Mouse (Mus musculus): Measurements from ENCODE around the gene Pde10a.

Gene Pde10a

DNA sequence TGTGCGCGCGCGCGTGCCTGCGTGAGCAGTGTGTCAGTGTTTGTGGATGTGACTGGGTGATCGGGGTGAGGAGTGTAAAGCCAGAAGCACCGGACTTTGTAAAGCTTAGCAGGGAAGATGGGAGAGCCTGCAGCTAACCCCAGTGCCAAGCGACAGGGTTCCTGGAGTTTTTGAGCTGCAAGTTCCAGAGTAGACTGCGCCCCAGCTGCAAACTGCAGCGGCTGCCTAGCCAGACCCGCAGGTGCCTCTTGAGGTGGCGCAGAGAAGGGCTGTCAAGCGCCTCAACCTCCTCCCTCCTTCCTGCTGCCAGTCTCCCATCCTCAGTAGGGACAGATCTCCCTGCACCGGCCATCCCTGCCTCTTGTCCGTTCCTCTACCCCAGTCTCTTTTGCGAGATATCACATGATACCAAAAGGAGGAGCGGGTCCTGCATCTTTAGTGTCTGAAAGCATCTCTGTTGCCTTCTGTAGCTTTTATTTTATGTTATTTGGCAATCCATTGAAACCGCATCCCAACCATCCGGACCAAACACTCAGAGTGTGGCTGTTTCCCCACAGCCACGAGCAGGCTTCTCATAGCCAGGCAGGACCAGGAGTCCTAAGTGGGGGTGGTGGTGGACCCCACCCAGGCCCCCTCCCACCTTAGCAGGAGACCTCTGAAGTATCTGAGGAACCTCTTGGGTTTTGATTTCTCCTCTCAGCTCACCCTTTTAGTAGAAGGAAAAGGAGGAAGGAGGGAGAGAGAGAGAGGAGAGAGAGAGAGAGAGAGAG is 984 bp downstream of the Pde10a start:
- no peak for DNase-seq (ENCODE audit: low read depth, low spot score)

DNA sequence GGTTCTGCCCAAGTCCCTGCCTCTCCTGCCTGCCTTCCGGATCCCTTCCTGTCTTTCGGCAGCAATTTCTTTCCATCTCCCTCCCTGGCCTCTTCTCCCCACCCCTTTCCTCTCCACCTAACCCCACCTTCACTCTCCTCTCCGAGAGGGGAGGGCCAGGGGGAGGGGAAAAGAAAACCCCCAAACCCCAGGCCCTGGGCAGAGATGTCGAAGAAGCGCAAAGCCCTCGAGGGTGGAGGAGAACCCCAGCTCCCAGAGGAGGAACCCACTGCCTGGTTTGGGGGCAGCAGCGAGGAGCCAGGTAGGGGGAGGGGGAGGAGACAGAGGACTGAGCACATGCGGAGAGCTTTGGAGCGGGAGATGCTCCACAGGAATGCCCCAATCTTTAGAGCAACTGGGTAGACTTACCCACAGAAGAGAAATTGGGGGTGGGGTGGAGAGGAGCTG is 1.7 kb downstream of the Pde10a start:
- DNase-seq (ENCODE audit: low read depth, low spot score) = no peak

DNA sequence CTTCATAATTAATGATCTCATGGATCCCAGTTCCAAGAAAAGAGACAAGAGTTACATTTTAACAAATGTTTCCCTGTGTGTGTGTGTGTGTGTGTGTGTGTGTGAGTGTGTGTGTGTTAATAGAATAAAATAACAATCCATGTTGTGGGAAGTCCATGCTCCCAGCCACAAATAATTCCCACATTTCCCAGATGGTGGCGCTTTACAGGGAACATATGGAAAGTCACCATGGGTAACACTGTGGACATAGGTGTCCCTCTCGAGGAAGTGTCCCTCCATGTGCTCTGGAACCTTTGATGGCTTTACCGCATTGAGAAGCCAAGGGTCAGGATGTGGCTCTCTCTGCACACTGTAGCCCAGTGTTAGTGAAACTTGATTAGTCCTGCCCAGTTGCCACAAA is 3.5 kb downstream of the Pde10a start:
- DNase-seq (ENCODE audit: low read depth, low spot score) = no peak

DNA sequence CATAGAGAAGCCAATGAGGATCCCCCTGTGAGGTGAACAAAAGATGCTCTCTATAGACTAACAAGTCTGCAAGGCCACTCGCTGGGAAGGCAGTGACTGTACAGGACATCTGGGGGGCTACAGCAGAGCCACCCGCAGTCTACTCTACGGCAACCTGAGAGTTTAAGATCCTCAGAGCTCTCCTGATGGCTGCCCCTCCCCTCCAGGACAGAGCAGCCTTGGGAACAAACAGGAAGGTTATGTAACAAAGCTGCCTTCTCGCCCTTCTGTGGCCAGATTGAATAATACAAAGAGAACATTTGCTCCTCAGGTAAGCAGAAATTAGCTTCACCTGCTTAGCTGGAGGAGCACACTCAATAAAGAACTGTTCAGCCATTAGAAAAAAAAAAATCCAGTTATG is 7.4 kb downstream of the Pde10a start:
- no peak for DNase-seq (ENCODE audit: low read depth, low spot score)

DNA sequence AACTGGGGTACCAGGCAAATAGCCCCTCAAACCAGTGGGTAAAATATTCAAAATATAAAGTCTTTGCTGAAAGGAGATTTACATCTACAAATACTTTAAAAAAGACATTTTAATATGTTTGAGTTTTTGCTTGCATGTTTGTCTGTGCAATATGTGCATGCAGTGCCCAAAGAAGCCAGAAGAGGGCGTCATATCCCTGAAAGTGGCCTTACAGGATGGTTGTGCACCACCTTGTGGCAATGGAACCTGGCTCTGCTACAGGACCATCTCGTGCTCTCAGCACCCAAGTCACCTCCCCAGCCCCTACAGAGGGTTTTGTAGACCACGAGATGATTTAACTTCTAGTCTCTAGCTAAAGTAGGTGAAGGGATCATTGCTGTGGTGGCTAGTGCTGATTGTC is 8.7 kb downstream of the Pde10a start:
- DNase-seq (ENCODE audit: low read depth, low spot score) = no peak

DNA sequence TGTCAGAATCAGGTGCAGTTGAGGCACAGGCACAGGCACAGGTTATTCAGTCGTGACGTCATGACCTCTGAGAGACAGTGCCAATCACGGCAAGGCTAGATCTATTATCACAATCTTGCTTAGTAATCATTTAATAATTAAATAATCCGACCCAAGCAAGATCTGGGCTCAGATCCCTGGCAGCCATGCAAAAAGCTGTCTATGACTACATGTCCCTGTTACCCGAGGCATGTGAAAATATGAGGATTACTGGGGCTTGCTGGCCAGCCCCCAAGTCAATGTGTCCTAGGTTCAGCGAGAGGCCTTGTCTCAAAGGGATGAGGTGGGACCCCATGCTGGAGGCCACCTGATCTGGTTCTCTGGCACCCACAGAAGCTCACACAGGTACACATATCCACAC is 11.3 kb downstream of the Pde10a start:
- DNase-seq (ENCODE audit: low read depth, low spot score) = no peak

DNA sequence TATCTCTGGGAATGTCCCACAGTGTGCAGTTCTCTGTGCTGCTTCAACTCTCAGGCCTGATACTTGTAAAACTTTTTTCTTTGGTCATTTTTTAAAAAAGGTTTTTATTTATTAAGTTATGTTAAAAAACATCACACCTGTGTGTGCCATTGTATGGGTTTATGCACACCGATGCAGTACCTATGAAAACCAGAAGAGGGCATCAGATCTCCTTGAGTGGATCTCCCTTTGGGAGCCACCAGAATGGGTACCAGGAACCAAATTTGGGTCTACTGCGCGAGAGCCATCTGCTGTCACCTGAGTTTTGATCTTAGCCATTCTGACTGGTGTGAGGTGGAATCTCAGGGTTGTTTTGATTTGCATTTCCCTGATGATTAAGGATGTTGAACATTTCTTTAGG is 12.9 kb downstream of the Pde10a start:
- DNase-seq (ENCODE audit: low read depth, low spot score) = no peak

DNA sequence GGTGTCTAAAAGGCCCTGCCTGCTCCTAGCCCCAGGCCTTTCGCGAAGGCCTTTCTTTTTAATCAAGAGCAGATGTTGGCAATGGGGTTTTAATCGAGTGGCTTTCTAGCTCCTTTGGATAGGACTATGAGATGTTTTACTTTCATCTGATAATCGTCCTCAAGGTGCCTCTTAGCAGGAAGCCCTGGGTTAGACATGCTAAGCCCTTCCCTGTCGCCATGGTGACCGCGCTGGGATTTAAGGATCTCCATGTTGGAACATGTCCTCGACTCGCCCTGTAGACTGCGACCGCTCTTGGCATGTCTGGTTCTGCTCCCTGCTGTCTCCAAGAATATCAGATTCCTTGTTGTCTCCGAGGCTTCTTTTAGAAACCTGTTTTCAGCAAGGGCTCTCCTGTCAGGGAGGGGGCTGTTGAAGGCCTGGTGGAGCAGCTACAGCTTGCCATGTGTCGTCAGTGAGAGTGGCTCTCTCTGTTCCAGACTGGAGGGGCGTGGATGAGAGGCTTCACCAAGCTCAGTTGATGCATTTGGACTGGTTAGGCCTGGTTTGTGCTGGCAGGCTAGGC is 16.9 kb downstream of the Pde10a start:
- DNase-seq (ENCODE audit: low read depth, low spot score) = peak; percentile 16

DNA sequence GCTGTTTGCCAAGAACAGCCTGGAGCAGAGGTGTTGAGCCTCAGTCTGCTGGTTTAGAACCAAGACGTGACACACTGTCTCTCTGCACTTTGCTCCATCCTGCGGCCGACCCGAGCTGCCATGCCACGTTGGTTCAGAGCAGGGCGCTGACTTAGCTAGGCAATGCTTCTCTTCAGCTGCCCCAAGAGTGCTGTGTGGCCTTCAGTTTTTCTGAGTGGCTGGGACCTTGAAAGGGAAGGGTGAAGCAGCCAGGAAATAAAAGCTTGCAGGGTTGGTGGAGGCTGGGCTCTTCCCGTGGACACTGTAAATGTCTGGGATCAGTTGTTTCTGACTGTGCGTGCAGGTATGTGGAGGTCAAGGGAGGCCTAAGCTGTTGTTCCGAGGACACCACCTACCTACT is 21.2 kb downstream of the Pde10a start:
- DNase-seq (ENCODE audit: low read depth, low spot score) = no peak

DNA sequence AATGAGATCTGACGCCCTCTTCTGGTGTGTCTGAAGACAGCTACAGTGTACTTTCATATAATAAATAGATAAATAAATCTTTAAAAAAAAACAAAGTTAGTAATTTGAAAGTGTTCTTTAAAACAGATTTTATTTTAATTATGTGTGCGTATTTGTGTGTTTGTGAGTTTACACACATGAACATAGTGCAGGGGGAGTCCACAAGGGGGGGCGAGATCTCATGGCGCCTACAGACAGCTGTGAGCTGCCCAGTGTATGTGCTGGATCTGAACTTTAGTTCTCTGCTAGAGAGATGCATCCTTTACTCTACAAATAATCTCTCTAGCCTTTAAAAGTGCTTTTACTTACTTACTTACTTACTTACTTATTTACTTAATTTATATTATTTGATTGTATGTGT is 23.6 kb downstream of the Pde10a start:
- DNase-seq (ENCODE audit: low read depth, low spot score) = no peak

DNA sequence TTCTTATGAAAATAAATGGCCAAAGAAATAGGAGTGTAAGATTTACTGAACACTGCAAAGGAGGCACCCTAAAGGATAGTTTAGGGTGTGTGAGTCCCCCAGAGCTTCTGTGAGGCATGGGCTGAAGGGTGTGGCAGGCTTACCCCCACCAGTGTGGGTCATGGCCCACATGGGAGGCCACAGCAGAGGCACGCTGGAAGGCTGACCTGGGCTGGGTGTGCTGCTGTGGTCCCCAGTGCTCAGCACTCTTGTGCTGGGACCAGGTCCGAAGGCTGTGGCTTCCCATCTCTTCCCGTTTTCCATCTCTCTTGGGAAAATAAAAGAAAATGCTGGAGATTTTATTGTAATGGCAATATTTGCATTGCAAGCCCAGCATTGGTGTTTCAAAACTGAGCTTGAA is 26.5 kb downstream of the Pde10a start:
- DNase-seq (ENCODE audit: low read depth, low spot score) = no peak

DNA sequence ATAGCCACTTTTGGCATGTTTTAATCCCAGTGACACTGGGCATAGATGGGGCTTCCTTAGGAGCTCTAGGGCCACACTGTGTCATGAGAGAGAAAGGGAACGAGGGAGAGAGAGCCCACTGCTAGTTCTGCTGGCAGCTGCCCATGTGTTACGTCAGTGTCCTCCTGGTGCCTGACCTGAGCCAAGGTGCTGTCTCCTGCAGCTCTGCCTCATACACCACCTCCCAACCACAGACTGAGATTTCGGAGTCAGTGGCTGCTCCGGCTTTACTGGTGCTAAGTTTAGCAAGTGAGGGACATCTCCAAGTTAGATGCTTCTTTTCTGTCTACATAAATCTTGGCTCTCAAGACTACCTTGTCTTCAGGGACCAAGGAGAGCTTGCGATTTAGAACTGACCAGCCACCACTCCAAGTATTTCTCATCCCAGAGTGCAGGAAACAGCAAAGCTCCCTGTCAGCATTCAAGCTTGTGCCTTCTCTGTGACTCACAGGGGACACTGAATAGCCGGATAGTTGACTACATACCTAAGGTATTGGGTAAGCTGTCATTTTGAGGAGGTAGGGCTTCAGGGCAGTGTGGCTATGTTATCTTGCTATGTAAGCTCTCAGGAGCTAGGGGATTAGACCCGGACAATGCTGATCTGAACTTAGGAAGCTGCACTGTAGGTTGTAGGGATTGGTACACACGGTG is 27.3 kb downstream of the Pde10a start:
- DNase-seq (ENCODE audit: low read depth, low spot score) = no peak

DNA sequence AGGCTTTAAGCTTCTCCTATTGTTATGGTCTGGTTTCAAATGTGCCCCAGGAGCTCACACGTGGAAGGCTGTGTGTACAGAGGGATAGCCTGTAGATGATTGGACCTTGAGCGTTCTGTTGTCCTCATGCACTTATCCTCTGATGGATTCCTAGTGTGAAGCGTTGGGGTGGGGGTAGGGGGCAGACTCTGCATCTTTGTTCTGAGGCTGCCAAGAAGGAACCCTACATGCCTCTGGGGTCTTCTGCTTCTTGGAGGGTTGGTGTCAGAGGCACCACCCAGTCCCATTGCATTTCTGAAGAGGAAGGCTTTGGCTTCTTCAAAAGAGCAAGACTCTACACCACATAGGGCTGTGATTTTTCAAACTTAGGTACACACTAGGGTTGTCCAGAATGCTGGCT is 28.4 kb downstream of the Pde10a start:
- DNase-seq (ENCODE audit: low read depth, low spot score) = no peak

DNA sequence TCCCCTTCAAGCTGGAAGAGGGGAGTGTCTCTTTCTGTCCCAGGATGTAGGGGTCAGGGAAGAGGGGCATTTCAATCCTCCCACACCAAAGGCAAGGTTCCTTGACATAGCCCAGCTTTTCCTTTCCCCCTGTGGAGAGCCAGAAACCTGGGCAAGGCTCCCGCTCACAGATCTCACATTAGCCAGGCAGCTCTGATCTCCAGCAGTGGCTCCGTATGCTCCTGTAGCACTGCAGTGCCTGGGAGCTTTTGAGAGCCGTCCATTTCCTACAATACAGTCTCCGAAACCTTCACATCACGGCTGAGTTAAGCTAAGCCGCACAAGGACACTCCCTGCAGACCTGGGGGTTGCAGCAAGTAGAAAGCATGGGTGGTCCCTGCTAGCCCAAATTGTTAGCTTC is 29.0 kb downstream of the Pde10a start:
- DNase-seq (ENCODE audit: low read depth, low spot score) = no peak

DNA sequence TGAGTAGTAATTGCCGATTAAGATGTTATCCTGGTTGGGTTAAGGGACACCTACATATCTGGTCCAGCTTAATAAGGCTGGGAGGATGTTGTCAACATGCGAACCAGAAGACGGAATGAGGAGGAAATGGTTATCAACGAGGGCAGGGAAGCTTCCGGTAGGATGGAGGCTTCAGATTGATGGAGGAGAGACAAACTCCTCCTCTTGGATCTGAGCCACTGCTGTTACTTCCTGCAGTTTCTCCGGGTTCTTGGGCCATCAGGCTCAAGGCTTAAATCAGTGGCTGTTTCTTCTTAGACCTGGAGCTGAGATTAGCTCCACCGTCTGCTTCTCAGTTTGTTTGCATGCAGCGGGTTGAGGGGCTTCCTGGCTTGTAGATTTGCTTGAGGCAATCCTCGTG is 30.6 kb downstream of the Pde10a start:
- no peak for DNase-seq (ENCODE audit: low read depth, low spot score)

DNA sequence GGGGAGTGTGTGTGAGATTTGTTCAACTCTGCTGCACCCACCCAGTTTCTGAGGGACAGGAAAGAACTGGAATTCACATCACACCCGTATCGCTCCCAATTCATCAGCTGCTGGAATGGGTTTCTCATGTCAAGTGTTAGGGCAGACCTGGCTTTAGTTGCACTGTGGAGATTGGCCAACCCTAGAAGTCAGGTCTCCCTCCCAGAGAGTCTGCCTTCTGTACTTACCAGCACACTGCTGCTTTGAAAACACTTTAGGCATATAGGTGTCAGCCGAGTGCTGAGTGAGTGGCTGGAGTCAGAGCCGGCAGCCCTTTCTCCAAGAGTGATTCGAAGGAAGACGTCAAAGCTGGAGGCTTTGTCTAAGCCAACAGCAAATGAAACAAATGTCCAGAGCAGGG is 31.1 kb downstream of the Pde10a start:
- DNase-seq (ENCODE audit: low read depth, low spot score) = no peak

DNA sequence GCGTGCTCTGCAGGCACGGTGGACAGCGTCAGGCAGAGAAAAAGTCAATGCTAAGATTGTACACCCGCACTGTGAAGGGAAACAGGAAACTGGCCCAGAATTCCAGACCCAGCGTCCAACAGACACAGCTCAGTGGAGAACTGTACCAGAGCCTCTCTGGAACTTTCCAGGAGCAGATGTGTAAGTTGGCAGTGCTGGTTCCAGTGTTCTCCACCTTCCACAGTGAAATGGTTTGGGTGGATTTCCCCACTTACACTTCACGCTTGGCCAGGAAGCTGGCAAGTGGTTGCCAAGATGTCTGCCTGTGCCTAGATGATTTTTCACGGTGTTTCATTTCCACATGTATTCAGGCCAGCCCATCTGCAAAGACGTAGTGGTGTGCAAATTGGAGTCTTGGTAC is 32.8 kb downstream of the Pde10a start:
- DNase-seq (ENCODE audit: low read depth, low spot score) = no peak

DNA sequence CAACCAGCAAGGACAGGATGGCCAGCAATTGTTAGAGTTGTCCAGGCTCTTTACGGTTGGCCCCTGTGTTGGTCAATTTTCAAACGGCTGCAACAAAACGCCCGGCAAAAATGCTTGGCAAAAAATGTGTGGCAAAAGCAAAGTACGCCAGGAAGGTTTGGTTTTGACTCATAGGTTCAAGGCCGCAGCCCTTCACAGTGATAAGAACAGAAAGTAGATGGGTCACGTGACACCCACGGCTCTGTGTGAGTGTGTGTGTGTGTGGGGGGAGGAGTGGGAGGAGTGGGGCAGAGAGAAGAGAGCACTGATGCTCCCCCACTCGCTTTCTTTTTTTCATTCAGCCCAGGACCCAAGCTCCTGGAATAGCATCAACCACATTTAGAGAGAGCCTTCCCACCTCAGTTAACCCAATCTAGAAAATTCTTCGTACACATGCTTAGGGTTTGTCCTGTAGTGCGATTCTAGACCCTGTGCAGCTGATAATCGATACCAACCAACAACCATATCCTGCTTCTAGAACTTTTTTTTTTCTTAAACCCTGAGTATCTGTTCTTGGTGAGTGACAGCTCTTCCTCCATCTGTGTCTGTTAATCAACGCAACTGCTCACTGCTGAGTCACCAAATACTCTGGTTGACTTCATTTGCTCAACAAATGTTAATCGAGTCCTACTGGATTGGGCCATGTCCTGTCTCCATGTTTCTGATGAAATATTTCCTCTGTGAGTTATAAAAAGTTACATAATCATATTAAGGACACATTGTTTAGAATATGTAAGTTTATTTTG is 37.1 kb downstream of the Pde10a start:
- DNase-seq (ENCODE audit: low read depth, low spot score) = no peak

DNA sequence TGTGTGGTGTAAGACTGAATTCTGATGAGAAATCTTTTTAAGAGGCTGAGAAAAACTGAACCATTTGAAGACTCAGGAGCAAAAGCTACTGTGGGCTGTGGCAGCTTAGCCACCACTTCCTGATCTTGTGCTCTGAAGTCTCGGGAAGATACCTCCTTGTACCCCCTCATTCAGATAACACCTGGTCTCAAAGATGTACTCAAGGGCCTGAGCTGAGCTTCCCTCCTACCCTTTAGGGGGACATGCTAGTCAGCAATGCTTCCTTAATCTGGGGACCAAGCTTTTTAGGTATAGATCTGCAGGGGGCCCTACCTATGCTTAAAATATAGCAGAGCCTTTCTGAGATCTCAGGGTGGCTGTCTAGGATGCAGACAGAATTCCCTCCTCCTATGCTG is 37.7 kb downstream of the Pde10a start:
- no peak for DNase-seq (ENCODE audit: low read depth, low spot score)

DNA sequence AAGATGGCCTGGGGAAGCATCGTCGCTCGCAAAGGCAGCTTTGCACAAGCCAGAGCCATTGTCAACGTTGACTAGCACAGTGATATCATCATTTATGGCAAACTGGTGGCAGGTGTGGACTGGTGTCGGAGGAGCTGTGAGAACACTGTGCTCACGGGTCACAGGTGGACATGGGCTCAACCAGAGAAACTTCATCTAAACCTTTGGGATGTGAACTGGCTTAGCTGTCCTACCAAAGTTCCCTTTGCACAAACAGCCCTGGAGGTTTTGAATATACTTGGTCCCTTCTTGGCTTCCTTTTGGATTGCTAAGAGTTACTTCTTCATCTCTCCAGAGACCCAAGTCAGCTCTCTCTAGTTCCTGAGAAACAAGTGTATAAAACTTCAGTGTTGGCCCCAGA is 41.7 kb downstream of the Pde10a start, which contains the start of gene Gm17087:
Gm17087 (minus strand) TSS at position 101 of the 400 bp plus-strand sequence.
- no peak for DNase-seq (ENCODE audit: low read depth, low spot score)

DNA sequence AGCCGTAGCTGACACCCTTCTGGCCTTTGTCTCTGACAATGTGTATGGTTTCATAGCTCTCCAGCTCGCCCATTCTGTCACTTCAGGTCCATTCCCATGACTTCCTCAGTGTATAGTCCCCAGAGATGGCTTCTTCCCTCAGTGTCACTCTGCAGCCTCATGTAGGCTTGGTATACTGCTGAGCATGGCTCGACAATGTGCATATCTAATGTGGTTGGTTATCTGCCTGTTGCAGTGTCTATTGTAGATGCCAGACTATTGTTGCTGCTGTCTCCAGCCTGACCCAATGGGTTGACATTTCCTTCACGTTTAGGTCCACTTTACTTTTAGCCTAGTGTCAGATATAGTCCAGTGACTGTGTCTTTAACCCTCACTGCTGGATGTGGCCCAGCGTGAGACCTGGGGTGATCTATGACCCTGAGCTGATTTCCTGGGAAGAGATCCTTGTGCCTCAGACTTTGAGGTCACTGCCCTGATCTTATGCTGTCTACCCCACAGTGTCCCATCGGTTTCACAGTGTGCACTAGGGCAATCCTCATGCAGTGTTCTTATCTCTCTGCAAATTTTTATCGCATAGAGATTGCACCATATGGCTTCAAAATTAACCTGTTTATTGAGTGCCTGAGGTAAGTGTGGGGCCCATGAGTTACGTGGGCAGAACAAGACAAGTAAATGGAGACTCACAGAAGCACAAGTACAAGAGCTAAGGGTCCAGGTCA is 48.5 kb downstream of the Pde10a start:
- DNase-seq (ENCODE audit: low read depth, low spot score) = no peak

DNA sequence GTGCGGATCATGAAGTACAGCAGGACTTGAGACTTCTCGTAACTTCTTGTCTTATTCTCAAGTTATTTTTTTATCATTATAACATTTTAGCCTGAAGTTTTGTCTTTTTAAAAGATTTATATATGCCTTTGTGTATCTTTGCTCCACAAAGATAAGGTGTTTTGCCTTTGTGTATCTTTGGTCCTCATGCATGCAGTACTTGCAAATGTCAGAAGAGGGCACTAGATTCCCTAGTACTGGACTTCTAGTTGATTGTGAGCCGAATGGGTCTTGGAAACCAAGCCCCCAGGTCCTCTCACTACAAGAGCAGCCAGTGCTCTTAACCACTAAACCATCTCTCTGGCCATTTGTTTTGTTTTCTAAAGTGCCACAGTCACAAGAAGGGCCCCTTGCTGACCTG is 55.2 kb downstream of the Pde10a start:
- no peak for DNase-seq (ENCODE audit: low read depth, low spot score)

Data from embryo, embryonic 11.5 days (tissue).